Mouse (Mus musculus): Measurements from ENCODE around the gene Ppfibp1. TPM values are rescaled to one million over a fixed set of nuclear protein-coding genes. Genes with fewer than 3 reads are reported as not detected.

The Ppfibp1 gene
- total RNA-seq, 1 experiment: 39.9 TPM

DNA sequence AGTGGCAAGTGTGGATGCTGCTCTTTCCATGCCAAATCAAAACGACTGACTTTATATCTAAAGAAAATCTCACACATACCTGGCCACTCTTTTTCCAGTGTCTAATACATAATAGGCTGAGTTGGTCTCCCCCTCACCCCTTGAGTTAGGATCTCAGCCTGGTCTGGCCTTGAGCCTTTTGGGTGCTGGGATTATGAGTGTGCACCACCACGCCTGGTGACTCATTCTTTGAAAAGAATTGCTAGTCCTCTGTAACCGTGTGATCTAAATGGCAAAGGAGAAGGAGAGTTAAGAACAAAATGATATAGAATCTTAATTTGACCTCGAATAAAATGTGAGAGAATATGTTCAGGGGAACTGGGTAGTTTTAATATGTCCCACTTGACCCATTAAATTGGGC lies 129.6 kb downstream of the Ppfibp1 start:
- no peak for DNase-seq (ENCODE audit: low read depth, low spot score)
- no peak overlapping the region for H3K9ac ChIP-seq (ENCODE audit: insufficient read depth, low read depth, low read length, poor library complexity, severe bottlenecking)
- H3K9me3 ChIP-seq (ENCODE audit: control insufficient read depth, insufficient read depth, low read depth, low read length): no peaks in the 10 kb centered on the region
- in situ Hi-C loops (cut with MboI; ENCODE audit: low sequenced_read_pairs in 2 of 2, unreplicated experiment in 2 of 2): no loop called here
- H3K4me3 ChIP-seq (ENCODE audit: insufficient read depth in 1 of 2, low read depth in 1 of 2, low read length in 2 of 2, poor library complexity in 1 of 2, severe bottlenecking in 1 of 2): no peak overlapping the region
- peaks cover 7% of the 10 kb centered on the region; the same call in 1 of the 2 replicates for H3K36me3 ChIP-seq (ENCODE audit: control insufficient read depth, insufficient read depth, low read length, poor library complexity, severe bottlenecking)
- no peak overlapping the region for H3K27ac ChIP-seq (ENCODE audit: insufficient read depth, low read depth, low read length, poor library complexity, severe bottlenecking)
- TF ChIP-seq ZC3H11A (IDR thresholded peaks at IDR 0.05; ENCODE audit: borderline replicate concordance, low read depth, low read length): no peak
- TF ChIP-seq HCFC1 (IDR thresholded peaks at IDR 0.05; ENCODE audit: borderline replicate concordance, insufficient read depth, low read length): no peak
- TF ChIP-seq CHD2 (IDR thresholded peaks at IDR 0.05; ENCODE audit: low read depth, low read length): no peak
- no peak for TF ChIP-seq MAFK (IDR thresholded peaks at IDR 0.05; ENCODE audit: insufficient read depth, low read depth, low read length)
- no peak for TF ChIP-seq ZNF384 (IDR thresholded peaks at IDR 0.05; ENCODE audit: low read depth, low read length)
- H3K4me1 ChIP-seq (ENCODE audit: control insufficient read depth in 2 of 2, insufficient read depth in 2 of 2, low read length in 2 of 2, poor library complexity in 1 of 2): no peaks in the 10 kb centered on the region

DNA sequence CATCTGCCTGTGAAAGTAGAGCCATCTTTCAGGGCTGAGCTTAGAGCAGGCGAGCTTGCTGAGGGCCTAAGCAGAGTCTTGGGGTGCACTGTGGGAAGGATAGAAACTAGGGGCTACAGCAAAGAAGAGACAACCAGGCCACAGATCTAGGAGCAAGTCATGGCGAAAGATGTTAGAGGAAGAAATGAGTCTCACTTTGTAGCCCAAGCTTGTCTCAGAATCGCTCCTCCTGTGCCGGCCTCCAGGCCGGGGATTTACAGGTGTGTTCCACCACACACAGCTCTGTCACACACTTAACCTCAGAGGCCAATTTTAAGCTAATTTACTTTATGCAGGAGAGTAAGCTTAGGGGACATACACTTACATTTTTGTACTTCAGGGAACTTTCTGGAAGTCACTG lies 130.1 kb downstream of the Ppfibp1 start:
- Histone ChIP-seq H3K27ac (ENCODE audit: insufficient read depth, low read depth, low read length, poor library complexity, severe bottlenecking) (no peak overlapping the region), H3K36me3 (ENCODE audit: control insufficient read depth, insufficient read depth, low read length, poor library complexity, severe bottlenecking) (peaks cover 8% of the 10 kb centered on the region; the same call in 1 of the 2 replicates), H3K4me3 (ENCODE audit: insufficient read depth in 1 of 2, low read depth in 1 of 2, low read length in 2 of 2, poor library complexity in 1 of 2, severe bottlenecking in 1 of 2) (no peak overlapping the region), H3K4me1 (ENCODE audit: control insufficient read depth in 2 of 2, insufficient read depth in 2 of 2, low read length in 2 of 2, poor library complexity in 1 of 2) (no peaks in the 10 kb centered on the region), H3K9me3 (ENCODE audit: control insufficient read depth, insufficient read depth, low read depth, low read length) (no peaks in the 10 kb centered on the region), H3K9ac (ENCODE audit: insufficient read depth, low read depth, low read length, poor library complexity, severe bottlenecking) (no peak overlapping the region)
- in situ Hi-C loops (cut with MboI; ENCODE audit: low sequenced_read_pairs in 2 of 2, unreplicated experiment in 2 of 2): no loop called here
- no peak for DNase-seq (ENCODE audit: low read depth, low spot score)
- no peak for TF ChIP-seq ZC3H11A (IDR thresholded peaks at IDR 0.05; ENCODE audit: borderline replicate concordance, low read depth, low read length)
- no peak for TF ChIP-seq ZNF384 (IDR thresholded peaks at IDR 0.05; ENCODE audit: low read depth, low read length)
- TF ChIP-seq CHD2 (IDR thresholded peaks at IDR 0.05; ENCODE audit: low read depth, low read length): no peak
- TF ChIP-seq MAFK (IDR thresholded peaks at IDR 0.05; ENCODE audit: insufficient read depth, low read depth, low read length): no peak
- TF ChIP-seq HCFC1 (IDR thresholded peaks at IDR 0.05; ENCODE audit: borderline replicate concordance, insufficient read depth, low read length): no peak

DNA sequence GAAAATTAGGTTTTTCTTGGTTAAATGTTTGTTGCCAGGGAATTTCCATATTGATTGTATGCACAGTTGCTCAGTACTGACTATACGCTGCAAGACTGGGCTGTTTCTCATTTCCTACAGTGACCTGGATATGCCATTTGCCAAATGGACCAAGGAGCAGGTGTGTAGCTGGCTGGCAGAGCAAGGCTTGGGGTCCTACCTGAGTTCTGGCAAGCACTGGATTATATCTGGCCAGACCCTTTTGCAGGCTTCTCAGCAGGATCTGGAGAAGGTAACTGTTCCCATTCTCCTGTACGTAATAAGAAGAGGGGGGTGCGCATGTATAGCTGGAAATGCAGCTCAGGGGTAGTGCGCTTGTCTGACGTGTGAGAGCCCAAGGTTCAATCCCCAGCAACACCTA lies 132.9 kb downstream of the Ppfibp1 start:
- no peaks in the 10 kb centered on the region for H3K4me1 ChIP-seq (ENCODE audit: control insufficient read depth in 2 of 2, insufficient read depth in 2 of 2, low read length in 2 of 2, poor library complexity in 1 of 2)
- peaks cover 13% of the 10 kb centered on the region; the same call in 1 of the 2 replicates for H3K36me3 ChIP-seq (ENCODE audit: control insufficient read depth, insufficient read depth, low read length, poor library complexity, severe bottlenecking)
- H3K27ac ChIP-seq (ENCODE audit: insufficient read depth, low read depth, low read length, poor library complexity, severe bottlenecking): no peak overlapping the region
- H3K4me3 ChIP-seq (ENCODE audit: insufficient read depth in 1 of 2, low read depth in 1 of 2, low read length in 2 of 2, poor library complexity in 1 of 2, severe bottlenecking in 1 of 2): no peak overlapping the region
- in situ Hi-C loops (cut with MboI; ENCODE audit: low sequenced_read_pairs in 2 of 2, unreplicated experiment in 2 of 2): no loop called here
- no peak overlapping the region for H3K9ac ChIP-seq (ENCODE audit: insufficient read depth, low read depth, low read length, poor library complexity, severe bottlenecking)
- no peaks in the 10 kb centered on the region for H3K9me3 ChIP-seq (ENCODE audit: control insufficient read depth, insufficient read depth, low read depth, low read length)
- DNase-seq (ENCODE audit: low read depth, low spot score): no peak
- TF ChIP-seq ZC3H11A (IDR thresholded peaks at IDR 0.05; ENCODE audit: borderline replicate concordance, low read depth, low read length) (no peak), MAFK (IDR thresholded peaks at IDR 0.05; ENCODE audit: insufficient read depth, low read depth, low read length) (no peak), HCFC1 (IDR thresholded peaks at IDR 0.05; ENCODE audit: borderline replicate concordance, insufficient read depth, low read length) (no peak), ZNF384 (IDR thresholded peaks at IDR 0.05; ENCODE audit: low read depth, low read length) (no peak), CHD2 (IDR thresholded peaks at IDR 0.05; ENCODE audit: low read depth, low read length) (no peak)

DNA sequence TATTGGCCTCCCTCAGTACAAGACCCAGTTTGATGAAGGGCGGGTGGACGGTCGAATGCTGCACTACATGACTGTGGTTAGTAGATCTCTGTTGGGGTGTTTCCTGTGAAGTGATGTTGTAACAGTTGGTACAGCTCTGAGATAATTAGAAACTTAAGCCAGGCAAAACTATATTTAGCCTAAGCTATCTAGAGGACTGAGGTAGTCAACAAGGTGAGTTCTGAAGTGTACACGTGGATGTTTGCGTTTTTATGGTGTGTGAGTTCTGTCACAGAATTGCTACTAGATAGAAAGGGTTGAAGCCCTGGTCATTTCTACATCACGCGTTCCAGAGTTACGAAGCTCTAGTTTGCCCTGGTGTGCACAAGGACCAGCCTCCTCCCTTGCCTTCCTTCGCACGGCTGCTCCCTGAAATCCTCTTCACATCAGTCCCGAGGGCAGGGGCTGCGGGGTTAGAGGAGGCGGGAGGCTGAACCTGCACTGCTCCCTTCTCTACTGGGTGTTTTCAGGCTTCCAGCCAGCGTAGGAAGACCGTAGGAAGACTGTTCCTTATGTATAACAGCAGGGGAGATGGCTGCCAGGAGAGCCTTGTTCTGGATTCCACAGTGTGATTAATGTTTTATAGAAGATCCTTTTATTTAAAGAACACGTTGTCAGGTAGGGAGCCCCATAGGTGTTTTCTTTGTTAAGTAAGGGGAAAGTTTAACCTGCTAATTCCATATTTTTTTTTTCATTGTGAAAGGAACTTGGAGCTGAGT lies 134.3 kb downstream of the Ppfibp1 start:
- no peak for TF ChIP-seq ZNF384 (IDR thresholded peaks at IDR 0.05; ENCODE audit: low read depth, low read length)
- no peak for TF ChIP-seq CHD2 (IDR thresholded peaks at IDR 0.05; ENCODE audit: low read depth, low read length)
- no peak for TF ChIP-seq HCFC1 (IDR thresholded peaks at IDR 0.05; ENCODE audit: borderline replicate concordance, insufficient read depth, low read length)
- no peak for TF ChIP-seq MAFK (IDR thresholded peaks at IDR 0.05; ENCODE audit: insufficient read depth, low read depth, low read length)
- no peak for TF ChIP-seq ZC3H11A (IDR thresholded peaks at IDR 0.05; ENCODE audit: borderline replicate concordance, low read depth, low read length)

More for the DNA sequence above, 134.3 kb downstream of the Ppfibp1 start:
- Histone ChIP-seq H3K4me1 (ENCODE audit: control insufficient read depth in 2 of 2, insufficient read depth in 2 of 2, low read length in 2 of 2, poor library complexity in 1 of 2) (no peaks in the 10 kb centered on the region), H3K4me3 (ENCODE audit: insufficient read depth in 1 of 2, low read depth in 1 of 2, low read length in 2 of 2, poor library complexity in 1 of 2, severe bottlenecking in 1 of 2) (no peak overlapping the region), H3K9ac (ENCODE audit: insufficient read depth, low read depth, low read length, poor library complexity, severe bottlenecking) (no peak overlapping the region), H3K9me3 (ENCODE audit: control insufficient read depth, insufficient read depth, low read depth, low read length) (no peaks in the 10 kb centered on the region), H3K36me3 (ENCODE audit: control insufficient read depth, insufficient read depth, low read length, poor library complexity, severe bottlenecking) (peaks cover 13% of the 10 kb centered on the region; the same call in 1 of the 2 replicates), H3K27ac (ENCODE audit: insufficient read depth, low read depth, low read length, poor library complexity, severe bottlenecking) (no peak overlapping the region)
- in situ Hi-C loops (cut with MboI; ENCODE audit: low sequenced_read_pairs in 2 of 2, unreplicated experiment in 2 of 2): no loop called here
- no peak for DNase-seq (ENCODE audit: low read depth, low spot score)

All from ES-E14 (cell line).